Mouse (Mus musculus) G1E (cell line): ENCODE results near the gene Epha8.

Source experiments
- CTCF ChIP-seq: IDR thresholded peaks from 2 replicates; pipeline ENCODE4 v1.5.1; 2012; ENCODE audit warnings: low read depth, low read length, inconsistent platforms, mixed read lengths
- GATA1 ChIP-seq: IDR thresholded peaks from 2 replicates; pipeline ENCODE4 v1.6.1; 2012; ENCODE audit warnings: borderline replicate concordance, low read length, inconsistent platforms, mixed read lengths

DNA sequence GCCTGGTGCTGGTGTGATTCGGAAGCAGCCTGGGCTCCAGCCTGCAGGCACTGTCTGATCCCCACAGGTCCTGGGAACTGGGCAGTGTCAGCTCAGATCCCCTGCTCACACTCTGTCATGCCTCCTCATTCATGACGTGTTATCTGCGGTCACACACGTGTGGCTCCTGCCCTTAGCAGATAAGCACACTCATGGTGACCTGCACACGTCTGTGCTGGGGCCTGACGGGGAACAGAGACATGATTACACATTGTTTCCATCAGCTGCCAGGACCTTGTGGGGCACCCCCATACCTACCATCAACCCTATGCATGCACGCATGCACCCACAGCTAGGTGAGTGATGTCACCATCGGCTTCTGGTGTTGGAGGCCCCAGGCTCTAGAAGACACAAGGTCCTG is 26.1 kb downstream of the Epha8 start:
- no peak for TF ChIP-seq CTCF
- no peak for TF ChIP-seq GATA1
